ENCODE assay signal across 15 mouse cellular contexts in the genomic region with DNA sequence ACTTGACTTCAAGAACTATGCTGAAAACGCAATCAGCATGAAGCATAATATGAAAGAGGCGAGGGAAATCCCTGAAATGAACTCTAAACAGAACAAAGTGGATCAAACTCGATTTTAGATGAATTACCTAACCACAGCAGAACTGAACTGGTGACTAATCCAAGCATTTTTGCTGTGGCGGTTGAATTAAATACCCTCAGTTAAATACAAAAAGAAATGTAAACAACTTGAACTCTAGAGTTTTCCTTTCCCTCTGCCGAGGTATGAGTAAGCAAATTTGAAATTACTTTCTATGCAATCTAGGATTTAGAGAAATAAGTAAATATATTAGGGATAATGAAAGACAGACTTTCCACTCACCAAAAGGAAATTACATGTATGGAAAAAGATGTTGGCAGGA.
"Had no signal": no experiment of that assay in that cellular context is flagged by ENCODE, and none has a peak within 500 bp of the region (broad histone marks: within the 10 kb centered on the region; RNA-seq: fewer than 3 reads in every experiment).

No protein-coding gene starts in this region.

- H3K4me2 ChIP-seq: limb, embryonic 15.5 days; liver, embryonic 12.5 days; lung, embryonic 15.5 days; midbrain, embryonic 12.5 days; neural tube, embryonic 15.5 days had no signal

- H3K4me3 ChIP-seq: limb, embryonic 15.5 days; liver, embryonic 12.5 days; lung, embryonic 15.5 days; midbrain, embryonic 12.5 days; neural tube, embryonic 15.5 days had no signal

- H3K9me3 ChIP-seq: limb, embryonic 15.5 days; liver, embryonic 12.5 days; lung, embryonic 15.5 days; midbrain, embryonic 12.5 days; neural tube, embryonic 15.5 days had no signal

- H3K27ac ChIP-seq: limb, embryonic 15.5 days; liver, embryonic 12.5 days; lung, embryonic 15.5 days; midbrain, embryonic 12.5 days; neural tube, embryonic 15.5 days had no signal

- H3K27me3 ChIP-seq: limb, embryonic 15.5 days; liver, embryonic 12.5 days; lung, embryonic 15.5 days; midbrain, embryonic 12.5 days; neural tube, embryonic 15.5 days had no signal

- DNase-seq: kidney, adult 8-10 months; kidney, postnatal 25 days; left cerebral cortex, postnatal 4 days; lung, postnatal 14 days; right cerebral cortex, adult 18-20 months; right cerebral cortex, postnatal 4 days; spleen, adult 18-20 months; thymus, adult 18-20 months; thymus, postnatal 14 days had no signal

- ATAC-seq: intestine, postnatal 0 days; liver, embryonic 12.5 days had no signal

- H3K4me1 ChIP-seq: limb, embryonic 15.5 days; liver, embryonic 12.5 days; lung, embryonic 15.5 days; midbrain, embryonic 12.5 days; neural tube, embryonic 15.5 days had no signal

- H3K36me3 ChIP-seq: limb, embryonic 15.5 days; liver, embryonic 12.5 days; lung, embryonic 15.5 days; midbrain, embryonic 12.5 days; neural tube, embryonic 15.5 days had no signal

- H3K9ac ChIP-seq: limb, embryonic 15.5 days; liver, embryonic 12.5 days; lung, embryonic 15.5 days; midbrain, embryonic 12.5 days; neural tube, embryonic 15.5 days had no signal
